Mouse (Mus musculus): ENCODE measurements at regions not wholly inside any gene's neighbourhood (a gene's known extent, or its start where the extent isn't known, plus 50 kb on each side); places are given as distances from the start of the nearest gene placed in this dataset.
A peak's percentile ranks its signal among the peaks of the same experiment; 100 is the strongest.

GRCm38 (mm10) chr8:96350531-96351069, 462.3 kb upstream of the Got2 start:
- no peak for DNase-seq (ENCODE audit: low spot score in 2 of 2)

GRCm38 (mm10) chr8:96349503-96349902, 461.2 kb upstream of the Got2 start:
- DNase-seq (ENCODE audit: low spot score in 2 of 2) = no peak

GRCm38 (mm10) chr8:96340702-96341101, 452.4 kb upstream of the Got2 start:
- no peak for DNase-seq (ENCODE audit: low spot score in 2 of 2)

GRCm38 (mm10) chr8:96318367-96318766, 430.0 kb upstream of the Got2 start:
- peak in 1 of 2 experiments; percentile 14 for DNase-seq (ENCODE audit: low spot score in 2 of 2)

GRCm38 (mm10) chr8:96308989-96309718, 420.8 kb upstream of the Got2 start:
- DNase-seq (ENCODE audit: low spot score in 2 of 2) = no peak

- no peak for DNase-seq (ENCODE audit: low spot score in 2 of 2)
Observed at GRCm38 (mm10) chr8:96296643-96297042, 408.3 kb upstream of the Got2 start.

- DNase-seq (ENCODE audit: low spot score in 2 of 2) = no peak
Observed at GRCm38 (mm10) chr8:96290740-96291139, 402.4 kb upstream of the Got2 start.

GRCm38 (mm10) chr8:96289519-96289918, 401.2 kb upstream of the Got2 start:
- DNase-seq (ENCODE audit: low spot score in 2 of 2) = peak; percentile 28 to 37

GRCm38 (mm10) chr8:96288525-96288924, 400.2 kb upstream of the Got2 start:
- DNase-seq (ENCODE audit: low spot score in 2 of 2) = no peak

- no peak for DNase-seq (ENCODE audit: low spot score in 2 of 2)
Observed at GRCm38 (mm10) chr8:96277479-96278138, 389.3 kb upstream of the Got2 start.

- no peak for DNase-seq (ENCODE audit: low spot score in 2 of 2)
Observed at GRCm38 (mm10) chr8:96277058-96277457, 388.7 kb upstream of the Got2 start.

- peak; percentile 9 to 28 for DNase-seq (ENCODE audit: low spot score in 2 of 2)
Observed at GRCm38 (mm10) chr8:96256294-96256693, 367.9 kb upstream of the Got2 start.

- no peak for DNase-seq (ENCODE audit: low spot score in 2 of 2)
Observed at GRCm38 (mm10) chr8:96255811-96256210, 367.5 kb upstream of the Got2 start.

GRCm38 (mm10) chr8:96246017-96246416, 357.7 kb upstream of the Got2 start:
- DNase-seq (ENCODE audit: low spot score in 2 of 2) = peak in 1 of 2 experiments; percentile 12

GRCm38 (mm10) chr8:96244549-96245152, 356.3 kb upstream of the Got2 start:
- DNase-seq (ENCODE audit: low spot score in 2 of 2) = no peak

- no peak for DNase-seq (ENCODE audit: low spot score in 2 of 2)
Observed at GRCm38 (mm10) chr8:96238406-96238805, 350.1 kb upstream of the Got2 start.

- DNase-seq (ENCODE audit: low spot score in 2 of 2) = no peak
Observed at GRCm38 (mm10) chr8:96237940-96238339, 349.6 kb upstream of the Got2 start.

GRCm38 (mm10) chr8:96230412-96230811, 342.1 kb upstream of the Got2 start:
- DNase-seq (ENCODE audit: low spot score in 2 of 2) = peak; percentile 57 to 73

Data from layer of hippocampus, postnatal 10 days (tissue).